ENCODE assay signal across 8 mouse cellular contexts in genomic region chr3:97227259-97228005, GRCm38 (mm10).
DNase-seq lines count a peak whose midpoint lies in the region; ATAC-seq lines count a peak whose summit lies in the region.

No protein-coding gene starts in this region.

- peaks cover 33% of the 10 kb centered on the region for H3K4me1 ChIP-seq in hindbrain, embryonic 12.5 days

- H3K9ac ChIP-seq in hindbrain, embryonic 12.5 days, result peak overlapping the region; percentile 94

- WGBS in hindbrain, embryonic 12.5 days, result 1% methylated on average over 64 of the region's 79 CpGs

- H3K27me3 ChIP-seq in hindbrain, embryonic 12.5 days, result no peaks in the 10 kb centered on the region

- ATAC-seq in hindbrain, embryonic 12.5 days (ENCODE audit: low FRiP score), result peak; percentile 94

- H3K36me3 ChIP-seq in hindbrain, embryonic 12.5 days, result peaks cover under 1% of the 10 kb centered on the region; the same call in 1 of the 2 replicates

- peak overlapping the region; percentile 78 for H3K4me2 ChIP-seq in hindbrain, embryonic 12.5 days (replicated peaks)

- no peaks in the 10 kb centered on the region for H3K9me3 ChIP-seq in hindbrain, embryonic 12.5 days (replicated peaks)

- H3K4me3 ChIP-seq in hindbrain, embryonic 12.5 days, result peak overlapping the region; percentile 86

- DNase-seq in MN1 (ENCODE audit: low spot score), result peak; percentile 96
- peak; percentile 91 for DNase-seq in cerebellum, adult 9-10 months
- peak; percentile 92 to 94 for DNase-seq in frontal cortex, adult 2 months (ENCODE audit: extremely low spot score in 1 of 2, low spot score in 1 of 2)
- peak; percentile 93 to 96 for DNase-seq in layer of hippocampus, postnatal 14 days (ENCODE audit: low spot score in 2 of 2)
- peak; percentile 96 for DNase-seq in lung, postnatal 14 days
- DNase-seq in retina, adult 2 months (ENCODE audit: low read depth, low spot score), result peak; percentile 82
- peak; percentile 97 for DNase-seq in thymus, postnatal 36 days

- peak overlapping the region; percentile 97 for H3K27ac ChIP-seq in hindbrain, embryonic 12.5 days

Comparison
In these comparisons a context has a peak if more than half of its experiments do, and no peak if none do; other contexts are left out.
1. Peak in every context shown above with its lines: DNase-seq, ATAC-seq, H3K4me3 ChIP-seq and H3K27ac ChIP-seq.